Mouse (Mus musculus): ENCODE measurements around the gene Lama5. TPM values are rescaled to one million over a fixed set of nuclear protein-coding genes. Genes with fewer than 3 reads are reported as not detected.
A peak's percentile ranks its signal among the peaks of the same experiment; 100 is the strongest.

The Lama5 gene
- polyA plus RNA-seq, 1 experiment from 2014 or later, result 102 TPM

DNA sequence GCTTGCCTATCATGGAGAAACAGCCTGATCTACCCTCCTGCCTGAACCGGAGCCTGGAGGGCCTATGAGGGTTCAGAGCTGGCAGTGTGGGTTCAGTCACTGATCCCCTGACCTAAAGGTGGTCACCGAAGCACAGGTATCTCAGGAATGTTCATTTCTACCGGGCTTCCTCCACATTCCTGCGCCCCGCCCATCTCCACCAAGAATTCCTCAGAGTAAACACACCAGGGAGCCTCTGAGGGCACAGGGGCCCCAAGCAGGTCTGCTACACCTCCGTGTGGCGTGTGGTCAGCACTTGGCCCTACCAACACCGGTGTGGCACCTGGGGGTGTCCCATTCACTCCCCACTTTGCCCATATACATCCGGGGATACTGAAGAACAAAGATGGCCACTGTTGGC is 5.5 kb downstream of the Lama5 start:
- Histone ChIP-seq H3K36me3 (ENCODE audit: control insufficient read depth, insufficient read depth, low read length) (no peaks in the 10 kb centered on the region), H3K9me3 (ENCODE audit: control insufficient read depth, low read length) (no peaks in the 10 kb centered on the region), H3K27me3 (ENCODE audit: control insufficient read depth, insufficient read depth, low read depth, low read length) (peaks cover 2% of the 10 kb centered on the region; the same call in 1 of the 2 replicates), H3K27ac (ENCODE audit: low read length) (peak overlapping the region; percentile 75), H3K4me1 (replicated peaks; ENCODE audit: control insufficient read depth, insufficient read depth, low read length) (peaks cover 70% of the 10 kb centered on the region), H3K4me3 (ENCODE audit: low read length) (no peak overlapping the region; the same call in 1 of the 2 replicates), H3K9ac (ENCODE audit: low read length) (peak overlapping the region; percentile 31; the same call in 1 of the 2 replicates), H3K4me2 (ENCODE audit: low read depth, low read length) (0 out of 2 replicates have a peak overlapping the region, but pooled peaks have one; percentile 13)
- ATAC-seq (ENCODE audit: low read depth), result peak; percentile 29
- 41% methylated on average over 9 of the region's 9 CpGs for WGBS

DNA sequence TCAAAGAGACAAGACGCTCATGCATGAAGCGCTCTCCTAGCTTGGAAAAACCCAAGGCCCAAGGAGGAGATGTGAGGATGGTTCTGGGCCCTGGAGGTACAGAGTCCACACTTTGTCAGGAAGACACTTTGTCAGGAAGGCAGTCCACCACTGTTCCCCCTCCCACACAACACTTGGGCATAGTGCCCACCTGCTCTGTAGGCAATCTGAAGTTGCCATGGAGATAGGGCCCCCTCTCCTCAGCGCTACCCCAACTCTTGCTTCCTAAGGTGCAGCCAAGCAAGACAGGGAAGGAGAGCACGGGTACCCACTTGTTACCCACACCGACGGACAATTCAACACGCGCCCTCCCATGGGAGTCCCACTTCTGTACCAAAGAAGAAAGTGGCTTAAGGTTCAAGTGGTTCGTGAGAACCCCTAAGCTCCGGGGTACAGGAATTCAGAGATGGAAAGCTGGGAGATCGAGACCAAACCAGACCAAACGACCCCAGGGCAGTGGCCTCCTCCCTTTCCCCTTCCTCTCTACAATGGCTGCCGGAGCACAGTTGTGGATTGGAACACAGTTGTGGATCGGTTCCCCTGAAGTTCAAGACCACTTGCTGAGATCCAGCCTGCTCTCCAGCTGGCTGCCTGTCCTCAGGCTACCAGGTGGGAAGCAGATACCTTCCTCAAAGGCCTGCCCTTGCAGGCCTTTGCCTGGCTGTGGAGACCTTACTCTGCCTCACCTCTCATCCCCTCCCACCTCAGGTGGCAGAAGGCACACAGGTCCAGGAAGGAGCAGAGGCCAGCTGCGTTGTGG is 6.3 kb downstream of the Lama5 start:
- no peak overlapping the region for H3K4me2 ChIP-seq (ENCODE audit: low read depth, low read length)
- peak overlapping the region; percentile 31 for H3K9ac ChIP-seq (ENCODE audit: low read length)

GRCm38 (mm10) chr2:180218677-180219076 is 7.0 kb downstream of the Lama5 start:
- 8% methylated on average over 5 of the region's 5 CpGs for WGBS
- Histone ChIP-seq H3K27me3 (ENCODE audit: control insufficient read depth, insufficient read depth, low read depth, low read length) (no peaks in the 10 kb centered on the region), H3K4me2 (ENCODE audit: low read depth, low read length) (no peak overlapping the region), H3K4me3 (ENCODE audit: low read length) (no peak overlapping the region), H3K9me3 (ENCODE audit: control insufficient read depth, low read length) (no peaks in the 10 kb centered on the region), H3K9ac (ENCODE audit: low read length) (peak overlapping the region; percentile 20), H3K4me1 (replicated peaks; ENCODE audit: control insufficient read depth, insufficient read depth, low read length) (peaks cover 83% of the 10 kb centered on the region), H3K27ac (ENCODE audit: low read length) (peak overlapping the region; percentile 75), H3K36me3 (ENCODE audit: control insufficient read depth, insufficient read depth, low read length) (no peaks in the 10 kb centered on the region)
- peak; percentile 26 for ATAC-seq (ENCODE audit: low read depth)

More for the DNA sequence above, 6.3 kb downstream of the Lama5 start:
- Histone ChIP-seq H3K4me1 (replicated peaks; ENCODE audit: control insufficient read depth, insufficient read depth, low read length) (peaks cover 78% of the 10 kb centered on the region), H3K27me3 (ENCODE audit: control insufficient read depth, insufficient read depth, low read depth, low read length) (peaks cover 2% of the 10 kb centered on the region; the same call in 1 of the 2 replicates), H3K36me3 (ENCODE audit: control insufficient read depth, insufficient read depth, low read length) (no peaks in the 10 kb centered on the region), H3K27ac (ENCODE audit: low read length) (peak overlapping the region; percentile 75), H3K4me3 (ENCODE audit: low read length) (no peak overlapping the region), H3K9me3 (ENCODE audit: control insufficient read depth, low read length) (no peaks in the 10 kb centered on the region)
- no peak for ATAC-seq (ENCODE audit: low read depth)
- 61% methylated on average over 15 of the region's 15 CpGs for WGBS

DNA sequence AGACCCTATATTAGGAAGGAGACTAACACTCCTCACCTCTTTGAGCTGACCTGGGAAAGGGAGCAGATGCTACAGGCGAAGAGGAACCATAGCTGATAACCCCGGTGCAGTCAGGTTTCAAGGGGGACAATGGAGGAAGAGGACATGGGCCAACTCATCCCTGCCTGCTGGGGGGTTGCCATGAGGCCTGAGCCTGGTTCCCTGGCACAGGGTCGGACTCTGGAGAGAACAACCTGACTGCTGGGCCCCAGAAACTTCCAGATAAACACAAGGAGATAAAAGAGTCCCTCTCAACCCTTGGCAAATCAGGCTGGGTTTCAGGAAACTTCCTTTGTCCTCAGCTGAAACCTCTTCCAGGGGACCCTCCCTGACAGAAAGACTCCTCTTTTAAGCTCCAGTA is 7.4 kb downstream of the Lama5 start:
- H3K27me3 ChIP-seq (ENCODE audit: control insufficient read depth, insufficient read depth, low read depth, low read length), result no peaks in the 10 kb centered on the region
- H3K36me3 ChIP-seq (ENCODE audit: control insufficient read depth, insufficient read depth, low read length), result no peaks in the 10 kb centered on the region
- WGBS, result 53% methylated on average over 3 of the region's 3 CpGs
- H3K4me1 ChIP-seq (replicated peaks; ENCODE audit: control insufficient read depth, insufficient read depth, low read length), result peaks cover 82% of the 10 kb centered on the region
- peak overlapping the region; percentile 20; the same call in 1 of the 2 replicates for H3K9ac ChIP-seq (ENCODE audit: low read length)
- no peak overlapping the region for H3K4me2 ChIP-seq (ENCODE audit: low read depth, low read length)
- peak overlapping the region; percentile 75 for H3K27ac ChIP-seq (ENCODE audit: low read length)
- no peak for ATAC-seq (ENCODE audit: low read depth)
- H3K4me3 ChIP-seq (ENCODE audit: low read length), result no peak overlapping the region
- no peaks in the 10 kb centered on the region for H3K9me3 ChIP-seq (ENCODE audit: control insufficient read depth, low read length)

DNA sequence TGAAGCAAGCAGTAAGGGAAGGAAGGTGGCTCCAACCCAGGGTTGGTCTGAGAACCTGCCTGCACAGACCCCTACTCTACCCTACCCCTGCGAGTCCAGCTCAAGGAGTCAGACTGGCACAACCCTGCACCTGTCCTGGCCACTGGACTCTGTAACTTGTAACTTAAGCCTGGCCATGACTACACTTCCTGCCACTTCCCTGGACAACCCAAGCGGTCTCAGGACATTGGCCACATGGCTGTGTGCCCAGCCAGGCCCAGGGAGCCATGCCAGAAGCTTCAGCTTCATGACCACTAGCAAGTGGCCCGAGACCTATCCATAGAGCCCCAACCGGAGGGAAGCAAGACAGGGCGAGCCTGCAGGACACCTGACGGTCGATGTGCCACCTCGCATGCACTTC is 8.1 kb downstream of the Lama5 start:
- Histone ChIP-seq H3K27me3 (ENCODE audit: control insufficient read depth, insufficient read depth, low read depth, low read length) (no peaks in the 10 kb centered on the region), H3K9ac (ENCODE audit: low read length) (0 out of 2 replicates have a peak overlapping the region, but pooled peaks have one; percentile 21)

GRCm38 (mm10) chr2:180216921-180217320 is 8.7 kb downstream of the Lama5 start:
- Histone ChIP-seq H3K36me3 (ENCODE audit: control insufficient read depth, insufficient read depth, low read length) (0 out of 2 replicates have a peak, but pooled peaks cover 4% of the 10 kb centered on the region), H3K27ac (ENCODE audit: low read length) (peak overlapping the region; percentile 13; the same call in 1 of the 2 replicates), H3K4me3 (ENCODE audit: low read length) (no peak overlapping the region), H3K9ac (ENCODE audit: low read length) (no peak overlapping the region), H3K9me3 (ENCODE audit: control insufficient read depth, low read length) (peaks cover 3% of the 10 kb centered on the region; the same call in 1 of the 2 replicates), H3K27me3 (ENCODE audit: control insufficient read depth, insufficient read depth, low read depth, low read length) (no peaks in the 10 kb centered on the region), H3K4me2 (ENCODE audit: low read depth, low read length) (no peak overlapping the region), H3K4me1 (replicated peaks; ENCODE audit: control insufficient read depth, insufficient read depth, low read length) (peaks cover 73% of the 10 kb centered on the region)
- no peak for ATAC-seq (ENCODE audit: low read depth)
- 34% methylated on average over 5 of the region's 5 CpGs for WGBS

More for the DNA sequence above, 8.1 kb downstream of the Lama5 start:
- Histone ChIP-seq H3K36me3 (ENCODE audit: control insufficient read depth, insufficient read depth, low read length) (0 out of 2 replicates have a peak, but pooled peaks cover 4% of the 10 kb centered on the region), H3K4me1 (replicated peaks; ENCODE audit: control insufficient read depth, insufficient read depth, low read length) (peaks cover 77% of the 10 kb centered on the region), H3K4me3 (ENCODE audit: low read length) (no peak overlapping the region), H3K9me3 (ENCODE audit: control insufficient read depth, low read length) (no peaks in the 10 kb centered on the region), H3K4me2 (ENCODE audit: low read depth, low read length) (no peak overlapping the region), H3K27ac (ENCODE audit: low read length) (peak overlapping the region; percentile 75)
- WGBS, result 76% methylated on average over 8 of the region's 8 CpGs
- no peak for ATAC-seq (ENCODE audit: low read depth)

DNA sequence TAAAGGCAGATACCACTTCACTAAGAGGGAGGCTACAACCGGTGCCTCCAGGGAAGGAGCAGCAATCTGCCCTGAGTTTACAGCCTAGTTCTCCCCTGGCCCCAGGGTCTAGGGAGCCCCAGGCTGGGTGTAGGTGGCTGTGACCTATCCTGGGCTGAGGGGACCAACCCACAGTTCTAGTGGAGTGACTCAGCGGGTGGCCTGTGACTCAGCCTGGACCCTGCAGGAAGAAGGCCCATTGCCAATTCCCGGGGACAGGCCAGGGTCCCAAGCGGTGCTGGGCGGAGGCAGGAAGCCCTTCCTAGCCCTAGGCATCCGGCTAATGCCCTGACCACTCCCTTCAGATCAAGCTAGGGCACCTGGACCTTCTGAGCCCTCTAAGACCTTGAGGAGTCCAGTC is 9.7 kb downstream of the Lama5 start:
- 33% methylated on average over 6 of the region's 6 CpGs for WGBS
- H3K27ac ChIP-seq (ENCODE audit: low read length), result peak overlapping the region; percentile 88
- peak overlapping the region; percentile 48 for H3K9ac ChIP-seq (ENCODE audit: low read length)

DNA sequence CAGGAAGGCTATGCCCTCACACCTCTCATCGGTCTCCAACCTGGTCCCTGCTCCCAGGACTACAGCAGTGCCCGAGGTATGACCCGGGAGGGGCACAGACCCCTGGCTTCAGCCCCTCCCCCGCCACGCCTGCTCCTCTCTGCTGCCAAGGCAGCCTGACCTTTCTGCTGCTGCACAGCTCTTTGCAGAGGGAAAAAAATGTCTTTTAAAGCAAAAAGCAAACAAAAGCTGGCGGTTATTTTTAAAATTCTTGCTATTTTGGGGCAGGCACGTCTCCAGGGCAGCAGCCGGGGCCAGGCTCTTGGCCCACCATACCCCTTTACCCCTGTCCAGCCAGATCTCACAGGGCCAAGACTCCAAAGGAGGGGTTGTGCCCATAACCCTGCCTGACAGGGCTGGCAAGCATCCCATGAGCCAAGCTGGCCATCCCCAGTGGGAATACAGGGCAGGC is 10.6 kb downstream of the Lama5 start:
- peak; percentile 65 for ATAC-seq (ENCODE audit: low read depth)
- Histone ChIP-seq H3K9ac (ENCODE audit: low read length) (peak overlapping the region; percentile 48), H3K4me3 (ENCODE audit: low read length) (no peak overlapping the region), H3K27ac (ENCODE audit: low read length) (peak overlapping the region; percentile 88), H3K4me1 (replicated peaks; ENCODE audit: control insufficient read depth, insufficient read depth, low read length) (peaks cover 62% of the 10 kb centered on the region), H3K36me3 (ENCODE audit: control insufficient read depth, insufficient read depth, low read length) (peaks cover 4% of the 10 kb centered on the region; the same call in 1 of the 2 replicates), H3K27me3 (ENCODE audit: control insufficient read depth, insufficient read depth, low read depth, low read length) (no peaks in the 10 kb centered on the region), H3K4me2 (ENCODE audit: low read depth, low read length) (peak overlapping the region; percentile 22), H3K9me3 (ENCODE audit: control insufficient read depth, low read length) (peaks cover 3% of the 10 kb centered on the region; the same call in 1 of the 2 replicates)
- WGBS, result 15% methylated on average over 8 of the region's 8 CpGs

More for the DNA sequence above, 9.7 kb downstream of the Lama5 start:
- Histone ChIP-seq H3K4me1 (replicated peaks; ENCODE audit: control insufficient read depth, insufficient read depth, low read length) (peaks cover 65% of the 10 kb centered on the region), H3K4me3 (ENCODE audit: low read length) (no peak overlapping the region), H3K36me3 (ENCODE audit: control insufficient read depth, insufficient read depth, low read length) (peaks cover 4% of the 10 kb centered on the region; the same call in 1 of the 2 replicates), H3K4me2 (ENCODE audit: low read depth, low read length) (no peak overlapping the region), H3K27me3 (ENCODE audit: control insufficient read depth, insufficient read depth, low read depth, low read length) (no peaks in the 10 kb centered on the region), H3K9me3 (ENCODE audit: control insufficient read depth, low read length) (peaks cover 3% of the 10 kb centered on the region; the same call in 1 of the 2 replicates)
- ATAC-seq (ENCODE audit: low read depth), result peak; percentile 26

DNA sequence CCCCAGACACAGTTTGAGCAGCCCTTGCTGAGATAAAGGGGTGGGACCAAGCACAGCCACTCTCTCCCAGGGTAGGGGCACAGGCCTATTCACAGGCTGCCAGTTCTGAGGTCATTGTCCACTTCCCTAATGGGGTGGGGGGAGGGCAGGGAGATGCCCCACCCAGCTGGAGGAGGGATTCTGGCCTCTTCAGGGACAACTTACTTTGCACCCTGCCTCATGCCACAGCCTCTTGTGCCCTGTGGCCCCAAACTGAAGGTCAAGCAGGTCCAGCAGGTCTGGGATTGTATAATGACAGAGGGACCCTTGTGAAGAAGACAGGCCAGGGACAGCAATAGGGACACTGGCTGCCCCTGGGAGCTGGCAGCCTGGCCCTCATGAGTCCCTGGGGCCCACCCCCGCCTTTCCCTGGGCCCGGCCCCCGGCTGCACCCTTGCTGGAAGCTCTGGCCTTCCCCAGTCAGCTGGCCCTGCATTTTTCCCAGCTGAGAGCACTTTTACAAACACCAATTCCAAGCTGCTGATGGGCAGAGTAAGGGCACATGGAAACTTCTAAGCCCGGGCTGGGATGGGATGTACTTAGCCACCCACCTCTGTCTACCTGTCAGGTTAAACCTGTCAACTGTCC is 11.2 kb downstream of the Lama5 start:
- H3K27me3 ChIP-seq (ENCODE audit: control insufficient read depth, insufficient read depth, low read depth, low read length), result no peaks in the 10 kb centered on the region
- H3K9me3 ChIP-seq (ENCODE audit: control insufficient read depth, low read length), result peaks cover 3% of the 10 kb centered on the region; the same call in 1 of the 2 replicates
- H3K4me1 ChIP-seq (replicated peaks; ENCODE audit: control insufficient read depth, insufficient read depth, low read length), result peaks cover 57% of the 10 kb centered on the region
- H3K4me2 ChIP-seq (ENCODE audit: low read depth, low read length), result peak overlapping the region; percentile 22; the same call in 1 of the 2 replicates
- H3K9ac ChIP-seq (ENCODE audit: low read length), result peak overlapping the region; percentile 48
- H3K4me3 ChIP-seq (ENCODE audit: low read length), result no peak overlapping the region
- peak overlapping the region; percentile 88 for H3K27ac ChIP-seq (ENCODE audit: low read length)
- H3K36me3 ChIP-seq (ENCODE audit: control insufficient read depth, insufficient read depth, low read length), result peaks cover 4% of the 10 kb centered on the region; the same call in 1 of the 2 replicates
- WGBS, result 37% methylated on average over 4 of the region's 4 CpGs
- ATAC-seq (ENCODE audit: low read depth), result peak; percentile 24
